In genomic region chr17:80113468-80113867, GRCm38 (mm10) we compare ENCODE assay signal across 21 mouse cellular contexts. TPM values are rescaled to one million over a fixed set of nuclear protein-coding genes. Genes with fewer than 3 reads are reported as not detected.
DNase-seq lines count a peak whose midpoint lies in the region; ATAC-seq and TF ChIP-seq lines count a peak whose summit lies in the region.
"Had no signal": no experiment of that assay in that cellular context is flagged by ENCODE, and none has a peak within 500 bp of the region (broad histone marks: within the 10 kb centered on the region; RNA-seq: fewer than 3 reads in every experiment).

No protein-coding gene starts in this region.

- no peak overlapping the region for H3K4me3 ChIP-seq in lung, postnatal 0 days (ENCODE audit: low read depth, low read length)
- no peak overlapping the region for H3K4me3 ChIP-seq in lung, adult 2 months (replicated peaks; ENCODE audit: extremely low read depth, low read depth, low read length)
- H3K4me3 ChIP-seq in hindbrain, embryonic 10.5 days = no peak overlapping the region
- H3K4me3 ChIP-seq: forebrain, embryonic 13.5 days; gastrocnemius, adult 2 months; heart, embryonic 15.5 days; limb, embryonic 12.5 days; neural tube, embryonic 15.5 days had no signal

- peak; percentile 35 for ATAC-seq in lung, postnatal 0 days
- peak; percentile 18 for ATAC-seq in CD4-positive, CD25-positive, alpha-beta regulatory T cell, adult 4 months
- ATAC-seq: forebrain, embryonic 13.5 days; hindbrain, postnatal 0 days; intestine, postnatal 0 days had no signal

- DNase-seq in lung, postnatal 0 days (ENCODE audit: low spot score) = no peak
- DNase-seq in lung, adult 2 months = no peak
- peak; percentile 18 for DNase-seq in 3T3-L1 (ENCODE audit: low read depth, low spot score)
- DNase-seq in induced T-regulatory cell, adult 2 months (ENCODE audit: low read depth) = peak; percentile 58
- DNase-seq in cerebellum, adult 18-20 months = no peak
- DNase-seq in embryo, embryonic 10.5 days (ENCODE audit: low spot score) = no peak
- DNase-seq in hindbrain, embryonic 10.5 days (ENCODE audit: low spot score) = no peak
- DNase-seq: cerebellum, adult 2 months; cerebellum, postnatal 25 days; gastrocnemius, adult 2 months; kidney, postnatal 4 days; right cerebral cortex, postnatal 25 days had no signal

- TF ChIP-seq EP300 in lung, postnatal 0 days (IDR thresholded peaks at IDR 0.05) = no peak

- no peaks in the 10 kb centered on the region for H3K27me3 ChIP-seq in lung, postnatal 0 days (replicated peaks; ENCODE audit: insufficient read depth, low read length)
- no peaks in the 10 kb centered on the region for H3K27me3 ChIP-seq in hindbrain, embryonic 10.5 days (ENCODE audit: insufficient read depth, poor library complexity, severe bottlenecking)
- H3K27me3 ChIP-seq: forebrain, embryonic 13.5 days; heart, embryonic 15.5 days; limb, embryonic 12.5 days; neural tube, embryonic 15.5 days had no signal

- H3K4me2 ChIP-seq in lung, postnatal 0 days (replicated peaks; ENCODE audit: low read depth, low read length) = no peak overlapping the region
- H3K4me2 ChIP-seq: forebrain, embryonic 13.5 days; heart, embryonic 15.5 days; limb, embryonic 12.5 days; midbrain, embryonic 11.5 days; neural tube, embryonic 15.5 days had no signal

- TF ChIP-seq CTCF in lung, postnatal 0 days (IDR thresholded peaks at IDR 0.05) = no peak
- no peak for TF ChIP-seq CTCF in lung, adult 2 months (IDR thresholded peaks at IDR 0.05; ENCODE audit: insufficient read depth, low read length)

- H3K27ac ChIP-seq in lung, postnatal 0 days (ENCODE audit: low read length) = no peak overlapping the region
- H3K27ac ChIP-seq in hindbrain, embryonic 10.5 days = no peak overlapping the region
- H3K27ac ChIP-seq: forebrain, embryonic 13.5 days; gastrocnemius, adult 2 months; heart, embryonic 15.5 days; hindbrain, postnatal 0 days; limb, embryonic 12.5 days; liver, embryonic 14.5 days; neural tube, embryonic 15.5 days had no signal

- no peak overlapping the region for H3K9ac ChIP-seq in lung, postnatal 0 days (replicated peaks; ENCODE audit: low read depth)
- H3K9ac ChIP-seq: forebrain, embryonic 13.5 days; heart, embryonic 15.5 days; limb, embryonic 12.5 days; liver, embryonic 14.5 days; neural tube, embryonic 15.5 days had no signal

- whole genome bisulfite sequencing in lung, postnatal 0 days = 81% methylated on average over 4 of the region's 4 CpGs
- WGBS in lung, adult 2 months = 80% methylated on average over 4 of the region's 4 CpGs
- 87% methylated on average over 4 of the region's 4 CpGs for WGBS in hindbrain, embryonic 10.5 days

- H3K36me3 ChIP-seq in lung, postnatal 0 days (ENCODE audit: insufficient read depth, low read length) = no peaks in the 10 kb centered on the region
- H3K36me3 ChIP-seq in hindbrain, embryonic 10.5 days = no peaks in the 10 kb centered on the region
- H3K36me3 ChIP-seq: heart, embryonic 15.5 days; limb, embryonic 12.5 days; neural tube, embryonic 15.5 days had no signal

- H3K9me3 ChIP-seq in lung, postnatal 0 days (ENCODE audit: low read length) = no peaks in the 10 kb centered on the region
- H3K9me3 ChIP-seq in hindbrain, embryonic 10.5 days = peaks cover 3% of the 10 kb centered on the region; the same call in 1 of the 2 replicates
- H3K9me3 ChIP-seq: forebrain, embryonic 13.5 days; heart, embryonic 15.5 days; neural tube, embryonic 15.5 days had no signal

- no peak for TF ChIP-seq POLR2A in lung, adult 2 months (IDR thresholded peaks at IDR 0.05; ENCODE audit: borderline replicate concordance, extremely low read depth, low read depth, low read length)

- H3K4me1 ChIP-seq in lung, postnatal 0 days (ENCODE audit: insufficient read depth, low read depth, low read length) = no peaks in the 10 kb centered on the region
- 0 out of 2 replicates have a peak, but pooled peaks cover 2% of the 10 kb centered on the region for H3K4me1 ChIP-seq in lung, adult 2 months (ENCODE audit: control insufficient read depth, insufficient read depth, low read length)
- H3K4me1 ChIP-seq in hindbrain, embryonic 10.5 days (replicated peaks) = no peaks in the 10 kb centered on the region
- H3K4me1 ChIP-seq: forebrain, embryonic 13.5 days; limb, embryonic 12.5 days; neural tube, embryonic 15.5 days had no signal

RNA-seq across cellular contexts. Expression of gene Galm, which starts 13.8 kb away (rescaled TPM):
- polyA plus RNA-seq in lung, postnatal 0 days (2015; fragmentation: Nextera tagmentation; extraction: Ambion mirVana) = 7.5 and 8.6 TPM in 2 replicates
- 3.8 and 7.6 TPM in 2 replicates for polyA plus RNA-seq in lung, adult 2 months (2012; rRNA removed)
- 10 to 100 TPM; 51.3 to 58.6 TPM for polyA plus RNA-seq in CD4-positive, CD25-positive, alpha-beta regulatory T cell, adult 4 months (2017; shearing (Covaris generic))
- polyA plus RNA-seq in hindbrain, embryonic 10.5 days (2016; fragmentation: Nextera tagmentation; extraction: Ambion mirVana) = 8.4 and 10.2 TPM in 2 replicates

RNA-seq across cellular contexts. Expression of gene Hnrnpll, which starts 51.3 kb away (rescaled TPM):
- 30.2 and 31.2 TPM in 2 replicates for polyA plus RNA-seq in lung, postnatal 0 days (2015; fragmentation: Nextera tagmentation; extraction: Ambion mirVana)
- 18.2 and 18.5 TPM in 2 replicates for polyA plus RNA-seq in lung, adult 2 months (2012; rRNA removed)
- 10 to 100 TPM; 23.0 to 30.2 TPM for polyA plus RNA-seq in CD4-positive, CD25-positive, alpha-beta regulatory T cell, adult 4 months (2017; shearing (Covaris generic))
- polyA plus RNA-seq in hindbrain, embryonic 10.5 days (2016; fragmentation: Nextera tagmentation; extraction: Ambion mirVana) = 85.6 and 92.4 TPM in 2 replicates

Comparison
In these comparisons a context has a peak if more than half of its experiments do, and no peak if none do; other contexts are left out.
1. DNase-seq: peak in 3T3-L1 (single experiment) and induced T-regulatory cell, adult 2 months (single experiment); none in lung, postnatal 0 days (single experiment), lung, adult 2 months (single experiment), cerebellum, adult 18-20 months (0 of 2), embryo, embryonic 10.5 days (single experiment) and hindbrain, embryonic 10.5 days (single experiment).